Mouse (Mus musculus): Measurements from ENCODE around the gene Cfb. TPM values are rescaled to one million over a fixed set of nuclear protein-coding genes. Genes with fewer than 3 reads are reported as not detected.

Cfb gene
- polyA plus RNA-seq, 1 experiment from 2014 or later: 0.94 TPM

GRCm38 (mm10) chr17:34865981-34866380, 3.7 kb upstream of the Cfb start:
- no peaks in the 10 kb centered on the region for H3K36me3 ChIP-seq (ENCODE audit: control insufficient read depth, insufficient read depth, low read length)
- no peak for ATAC-seq
- no peak overlapping the region for H3K9ac ChIP-seq (ENCODE audit: low read length)
- H3K4me2 ChIP-seq (ENCODE audit: low read length): no peak overlapping the region
- H3K4me3 ChIP-seq (ENCODE audit: low read depth, low read length): no peak overlapping the region
- H3K4me1 ChIP-seq (ENCODE audit: control insufficient read depth, insufficient read depth, low read length): no peaks in the 10 kb centered on the region
- H3K27ac ChIP-seq (ENCODE audit: low read depth, low read length): no peak overlapping the region
- no peaks in the 10 kb centered on the region for H3K27me3 ChIP-seq (replicated peaks; ENCODE audit: control insufficient read depth, insufficient read depth, low read length)
- DNase-seq (ENCODE audit: low spot score): no peak
- no peaks in the 10 kb centered on the region for H3K9me3 ChIP-seq (replicated peaks; ENCODE audit: control insufficient read depth, low read length)
- WGBS: 66% methylated on average over 7 of the region's 7 CpGs

GRCm38 (mm10) chr17:34861704-34862415, 458 bp downstream of the Cfb start:
- ATAC-seq (no peak), DNase-seq (ENCODE audit: low spot score) (no peak)
- Histone ChIP-seq H3K36me3 (ENCODE audit: control insufficient read depth, insufficient read depth, low read length) (peaks cover 7% of the 10 kb centered on the region), H3K9ac (ENCODE audit: low read length) (no peak overlapping the region), H3K4me3 (ENCODE audit: low read depth, low read length) (no peak overlapping the region), H3K27ac (ENCODE audit: low read depth, low read length) (no peak overlapping the region), H3K27me3 (replicated peaks; ENCODE audit: control insufficient read depth, insufficient read depth, low read length) (no peaks in the 10 kb centered on the region), H3K4me2 (ENCODE audit: low read length) (no peak overlapping the region), H3K4me1 (ENCODE audit: control insufficient read depth, insufficient read depth, low read length) (no peaks in the 10 kb centered on the region), H3K9me3 (replicated peaks; ENCODE audit: control insufficient read depth, low read length) (no peaks in the 10 kb centered on the region)
- WGBS: 79% methylated on average over 13 of the region's 13 CpGs

- Histone ChIP-seq H3K4me1 (ENCODE audit: control insufficient read depth, insufficient read depth, low read length) (no peaks in the 10 kb centered on the region), H3K27me3 (replicated peaks; ENCODE audit: control insufficient read depth, insufficient read depth, low read length) (no peaks in the 10 kb centered on the region), H3K4me2 (ENCODE audit: low read length) (no peak overlapping the region), H3K36me3 (ENCODE audit: control insufficient read depth, insufficient read depth, low read length) (peaks cover 21% of the 10 kb centered on the region), H3K4me3 (ENCODE audit: low read depth, low read length) (no peak overlapping the region), H3K9me3 (replicated peaks; ENCODE audit: control insufficient read depth, low read length) (no peaks in the 10 kb centered on the region), H3K27ac (ENCODE audit: low read depth, low read length) (no peak overlapping the region), H3K9ac (ENCODE audit: low read length) (no peak overlapping the region)
- 90% methylated on average over 9 of the region's 9 CpGs for WGBS
- DNase-seq (ENCODE audit: low spot score) (no peak), ATAC-seq (no peak)
These were observed 1.8 kb downstream of the Cfb start for GRCm38 (mm10) chr17:34860514-34860913.

GRCm38 (mm10) chr17:34858670-34859069, 3.6 kb downstream of the Cfb start:
- Histone ChIP-seq H3K4me2 (ENCODE audit: low read length) (no peak overlapping the region), H3K27me3 (replicated peaks; ENCODE audit: control insufficient read depth, insufficient read depth, low read length) (no peaks in the 10 kb centered on the region), H3K9ac (ENCODE audit: low read length) (no peak overlapping the region), H3K27ac (ENCODE audit: low read depth, low read length) (no peak overlapping the region), H3K9me3 (replicated peaks; ENCODE audit: control insufficient read depth, low read length) (no peaks in the 10 kb centered on the region), H3K4me1 (ENCODE audit: control insufficient read depth, insufficient read depth, low read length) (no peaks in the 10 kb centered on the region), H3K4me3 (ENCODE audit: low read depth, low read length) (no peak overlapping the region), H3K36me3 (ENCODE audit: control insufficient read depth, insufficient read depth, low read length) (peaks cover 39% of the 10 kb centered on the region)
- no peak for DNase-seq (ENCODE audit: low spot score)
- ATAC-seq: no peak
- WGBS: 89% methylated on average over 4 of the region's 4 CpGs

GRCm38 (mm10) chr17:34855825-34856224, 6.5 kb downstream of the Cfb start:
- WGBS: 37% methylated on average over 3 of the region's 3 CpGs
- H3K4me1 ChIP-seq (ENCODE audit: control insufficient read depth, insufficient read depth, low read length): peaks cover 10% of the 10 kb centered on the region
- ATAC-seq (no peak), DNase-seq (ENCODE audit: low spot score) (peak; percentile 40)
- H3K36me3 ChIP-seq (ENCODE audit: control insufficient read depth, insufficient read depth, low read length): peaks cover 53% of the 10 kb centered on the region
- no peak overlapping the region for H3K4me3 ChIP-seq (ENCODE audit: low read depth, low read length)
- no peaks in the 10 kb centered on the region for H3K9me3 ChIP-seq (replicated peaks; ENCODE audit: control insufficient read depth, low read length)
- H3K27ac ChIP-seq (ENCODE audit: low read depth, low read length): no peak overlapping the region
- H3K4me2 ChIP-seq (ENCODE audit: low read length): no peak overlapping the region
- H3K27me3 ChIP-seq (replicated peaks; ENCODE audit: control insufficient read depth, insufficient read depth, low read length): no peaks in the 10 kb centered on the region
- no peak overlapping the region for H3K9ac ChIP-seq (ENCODE audit: low read length)

- Histone ChIP-seq H3K4me3 (ENCODE audit: low read depth, low read length) (no peak overlapping the region), H3K36me3 (ENCODE audit: control insufficient read depth, insufficient read depth, low read length) (peaks cover 53% of the 10 kb centered on the region), H3K27me3 (replicated peaks; ENCODE audit: control insufficient read depth, insufficient read depth, low read length) (no peaks in the 10 kb centered on the region), H3K9me3 (replicated peaks; ENCODE audit: control insufficient read depth, low read length) (no peaks in the 10 kb centered on the region), H3K27ac (ENCODE audit: low read depth, low read length) (no peak overlapping the region), H3K4me2 (ENCODE audit: low read length) (no peak overlapping the region), H3K4me1 (ENCODE audit: control insufficient read depth, insufficient read depth, low read length) (peaks cover 12% of the 10 kb centered on the region), H3K9ac (ENCODE audit: low read length) (no peak overlapping the region)
- no peak for ATAC-seq
- DNase-seq (ENCODE audit: low spot score): no peak
- WGBS: 88% methylated on average over 3 of the region's 3 CpGs
These were observed 7.6 kb downstream of the Cfb start for GRCm38 (mm10) chr17:34854761-34855160.

GRCm38 (mm10) chr17:34853511-34853910, 8.8 kb downstream of the Cfb start:
- H3K9me3 ChIP-seq (replicated peaks; ENCODE audit: control insufficient read depth, low read length): no peaks in the 10 kb centered on the region

GRCm38 (mm10) chr17:34850517-34851125, 11.7 kb downstream of the Cfb start:
- H3K9me3 ChIP-seq (replicated peaks; ENCODE audit: control insufficient read depth, low read length): no peaks in the 10 kb centered on the region
- 1% methylated on average over 25 of the region's 25 CpGs for WGBS
- no peaks in the 10 kb centered on the region for H3K27me3 ChIP-seq (replicated peaks; ENCODE audit: control insufficient read depth, insufficient read depth, low read length)
- peak overlapping the region; percentile 64 for H3K4me3 ChIP-seq (ENCODE audit: low read depth, low read length)
- H3K27ac ChIP-seq (ENCODE audit: low read depth, low read length): no peak overlapping the region
- H3K4me2 ChIP-seq (ENCODE audit: low read length): peak overlapping the region; percentile 98
- peak overlapping the region; percentile 88 for H3K9ac ChIP-seq (ENCODE audit: low read length)
- DNase-seq (ENCODE audit: low spot score): no peak
- peaks cover 60% of the 10 kb centered on the region for H3K36me3 ChIP-seq (ENCODE audit: control insufficient read depth, insufficient read depth, low read length)
- peaks cover 17% of the 10 kb centered on the region for H3K4me1 ChIP-seq (ENCODE audit: control insufficient read depth, insufficient read depth, low read length)
- no peak; the same call in 1 of the 2 replicates for ATAC-seq

More at GRCm38 (mm10) chr17:34853511-34853910, 8.8 kb downstream of the Cfb start:
- Histone ChIP-seq H3K27me3 (replicated peaks; ENCODE audit: control insufficient read depth, insufficient read depth, low read length) (no peaks in the 10 kb centered on the region), H3K4me2 (ENCODE audit: low read length) (no peak overlapping the region), H3K36me3 (ENCODE audit: control insufficient read depth, insufficient read depth, low read length) (peaks cover 53% of the 10 kb centered on the region), H3K4me1 (ENCODE audit: control insufficient read depth, insufficient read depth, low read length) (peaks cover 17% of the 10 kb centered on the region), H3K4me3 (ENCODE audit: low read depth, low read length) (no peak overlapping the region), H3K9ac (ENCODE audit: low read length) (no peak overlapping the region), H3K27ac (ENCODE audit: low read depth, low read length) (no peak overlapping the region)
- DNase-seq (ENCODE audit: low spot score) (no peak), ATAC-seq (no peak)
- WGBS: 88% methylated on average over 8 of the region's 8 CpGs
